Mouse (Mus musculus): ENCODE measurements around the gene Pgbd5. TPM values are rescaled to one million over a fixed set of nuclear protein-coding genes. Genes with fewer than 3 reads are reported as not detected.

Pgbd5 gene
- polyA plus RNA-seq, 1 experiment from 2014 or later = 1.7 TPM

- H3K9ac ChIP-seq (ENCODE audit: low read depth, low read length) = no peak overlapping the region
Measured at GRCm38 (mm10) chr8:124397321-124398065, 42.0 kb downstream of the Pgbd5 start.

GRCm38 (mm10) chr8:124396531-124396930 lies 42.9 kb downstream of the Pgbd5 start:
- Histone ChIP-seq H3K36me3 (ENCODE audit: control insufficient read depth, insufficient read depth, low read length) (no peaks in the 10 kb centered on the region), H3K9me3 (ENCODE audit: control insufficient read depth, low read length) (no peaks in the 10 kb centered on the region), H3K4me2 (ENCODE audit: low read depth, low read length) (no peak overlapping the region), H3K4me3 (ENCODE audit: low read length) (no peak overlapping the region), H3K9ac (ENCODE audit: low read depth, low read length) (no peak overlapping the region), H3K27ac (ENCODE audit: low read length) (no peak overlapping the region), H3K4me1 (ENCODE audit: control insufficient read depth, insufficient read depth, low read length) (peaks cover 25% of the 10 kb centered on the region), H3K27me3 (replicated peaks; ENCODE audit: control insufficient read depth, insufficient read depth, low read length) (no peaks in the 10 kb centered on the region)
- 83% methylated on average over 2 of the region's 2 CpGs for WGBS
- no peak for ATAC-seq

More at GRCm38 (mm10) chr8:124397321-124398065, 42.0 kb downstream of the Pgbd5 start:
- 61% methylated on average over 11 of the region's 11 CpGs for WGBS
- Histone ChIP-seq H3K27me3 (replicated peaks; ENCODE audit: control insufficient read depth, insufficient read depth, low read length) (no peaks in the 10 kb centered on the region), H3K27ac (ENCODE audit: low read length) (no peak overlapping the region), H3K4me3 (ENCODE audit: low read length) (no peak overlapping the region), H3K4me2 (ENCODE audit: low read depth, low read length) (no peak overlapping the region), H3K4me1 (ENCODE audit: control insufficient read depth, insufficient read depth, low read length) (peaks cover 25% of the 10 kb centered on the region), H3K9me3 (ENCODE audit: control insufficient read depth, low read length) (no peaks in the 10 kb centered on the region), H3K36me3 (ENCODE audit: control insufficient read depth, insufficient read depth, low read length) (no peaks in the 10 kb centered on the region)
- no peak for ATAC-seq

- Histone ChIP-seq H3K4me1 (ENCODE audit: control insufficient read depth, insufficient read depth, low read length) (peaks cover 25% of the 10 kb centered on the region), H3K4me3 (ENCODE audit: low read length) (no peak overlapping the region), H3K9ac (ENCODE audit: low read depth, low read length) (no peak overlapping the region), H3K4me2 (ENCODE audit: low read depth, low read length) (no peak overlapping the region), H3K9me3 (ENCODE audit: control insufficient read depth, low read length) (no peaks in the 10 kb centered on the region; the same call in 1 of the 2 replicates), H3K27me3 (replicated peaks; ENCODE audit: control insufficient read depth, insufficient read depth, low read length) (no peaks in the 10 kb centered on the region), H3K36me3 (ENCODE audit: control insufficient read depth, insufficient read depth, low read length) (no peaks in the 10 kb centered on the region), H3K27ac (ENCODE audit: low read length) (peak overlapping the region; percentile 84; the same call in 1 of the 2 replicates)
- no peak for ATAC-seq
- whole genome bisulfite sequencing = 47% methylated on average over 7 of the region's 7 CpGs
Measured at GRCm38 (mm10) chr8:124395392-124395791, 44.1 kb downstream of the Pgbd5 start.

- Histone ChIP-seq H3K9ac (ENCODE audit: low read depth, low read length) (no peak overlapping the region), H3K4me2 (ENCODE audit: low read depth, low read length) (no peak overlapping the region; the same call in 1 of the 2 replicates), H3K27me3 (replicated peaks; ENCODE audit: control insufficient read depth, insufficient read depth, low read length) (no peaks in the 10 kb centered on the region), H3K4me3 (ENCODE audit: low read length) (no peak overlapping the region), H3K27ac (ENCODE audit: low read length) (peak overlapping the region; percentile 84), H3K9me3 (ENCODE audit: control insufficient read depth, low read length) (no peaks in the 10 kb centered on the region; the same call in 1 of the 2 replicates), H3K36me3 (ENCODE audit: control insufficient read depth, insufficient read depth, low read length) (no peaks in the 10 kb centered on the region), H3K4me1 (ENCODE audit: control insufficient read depth, insufficient read depth, low read length) (peaks cover 25% of the 10 kb centered on the region)
- 59% methylated on average over 7 of the region's 7 CpGs for WGBS
- no peak for ATAC-seq
Measured at GRCm38 (mm10) chr8:124394951-124395350, 44.5 kb downstream of the Pgbd5 start.

- Histone ChIP-seq H3K4me3 (ENCODE audit: low read length) (no peak overlapping the region), H3K4me1 (ENCODE audit: control insufficient read depth, insufficient read depth, low read length) (peaks cover 16% of the 10 kb centered on the region), H3K9ac (ENCODE audit: low read depth, low read length) (no peak overlapping the region), H3K9me3 (ENCODE audit: control insufficient read depth, low read length) (no peaks in the 10 kb centered on the region; the same call in 1 of the 2 replicates), H3K27me3 (replicated peaks; ENCODE audit: control insufficient read depth, insufficient read depth, low read length) (no peaks in the 10 kb centered on the region), H3K36me3 (ENCODE audit: control insufficient read depth, insufficient read depth, low read length) (no peaks in the 10 kb centered on the region), H3K27ac (ENCODE audit: low read length) (peak overlapping the region; percentile 1; the same call in 1 of the 2 replicates), H3K4me2 (ENCODE audit: low read depth, low read length) (no peak overlapping the region)
- 80% methylated on average over 4 of the region's 4 CpGs for WGBS
- ATAC-seq = no peak
Measured at GRCm38 (mm10) chr8:124393927-124394326, 45.5 kb downstream of the Pgbd5 start.

- H3K27me3 ChIP-seq (replicated peaks; ENCODE audit: control insufficient read depth, insufficient read depth, low read length) = no peaks in the 10 kb centered on the region
- H3K9ac ChIP-seq (ENCODE audit: low read depth, low read length) = no peak overlapping the region
- H3K27ac ChIP-seq (ENCODE audit: low read length) = peak overlapping the region; percentile 66
- H3K36me3 ChIP-seq (ENCODE audit: control insufficient read depth, insufficient read depth, low read length) = no peaks in the 10 kb centered on the region
- peaks cover 16% of the 10 kb centered on the region for H3K4me1 ChIP-seq (ENCODE audit: control insufficient read depth, insufficient read depth, low read length)
- H3K9me3 ChIP-seq (ENCODE audit: control insufficient read depth, low read length) = no peaks in the 10 kb centered on the region; the same call in 1 of the 2 replicates
- no peak overlapping the region for H3K4me3 ChIP-seq (ENCODE audit: low read length)
- H3K4me2 ChIP-seq (ENCODE audit: low read depth, low read length) = no peak overlapping the region
- 64% methylated on average over 5 of the region's 5 CpGs for WGBS
- no peak for ATAC-seq
Measured at GRCm38 (mm10) chr8:124393013-124393412, 46.4 kb downstream of the Pgbd5 start.

- peak overlapping the region; percentile 66 for H3K27ac ChIP-seq (ENCODE audit: low read length)
- H3K4me3 ChIP-seq (ENCODE audit: low read length) = no peak overlapping the region
- no peak overlapping the region for H3K9ac ChIP-seq (ENCODE audit: low read depth, low read length)
- H3K9me3 ChIP-seq (ENCODE audit: control insufficient read depth, low read length) = no peaks in the 10 kb centered on the region; the same call in 1 of the 2 replicates
- H3K4me2 ChIP-seq (ENCODE audit: low read depth, low read length) = no peak overlapping the region
- H3K36me3 ChIP-seq (ENCODE audit: control insufficient read depth, insufficient read depth, low read length) = no peaks in the 10 kb centered on the region
- ATAC-seq = peak; percentile 67
- 43% methylated on average over 10 of the region's 10 CpGs for WGBS
- peaks cover 14% of the 10 kb centered on the region for H3K4me1 ChIP-seq (ENCODE audit: control insufficient read depth, insufficient read depth, low read length)
- H3K27me3 ChIP-seq (replicated peaks; ENCODE audit: control insufficient read depth, insufficient read depth, low read length) = no peaks in the 10 kb centered on the region
Measured at GRCm38 (mm10) chr8:124392271-124393012, 47.0 kb downstream of the Pgbd5 start.

GRCm38 (mm10) chr8:124391191-124391590 lies 48.3 kb downstream of the Pgbd5 start:
- no peak for ATAC-seq
- Histone ChIP-seq H3K4me1 (ENCODE audit: control insufficient read depth, insufficient read depth, low read length) (peaks cover 11% of the 10 kb centered on the region; the same call in 1 of the 2 replicates), H3K9me3 (ENCODE audit: control insufficient read depth, low read length) (no peaks in the 10 kb centered on the region; the same call in 1 of the 2 replicates), H3K36me3 (ENCODE audit: control insufficient read depth, insufficient read depth, low read length) (no peaks in the 10 kb centered on the region), H3K4me3 (ENCODE audit: low read length) (no peak overlapping the region), H3K9ac (ENCODE audit: low read depth, low read length) (no peak overlapping the region), H3K27ac (ENCODE audit: low read length) (no peak overlapping the region), H3K27me3 (replicated peaks; ENCODE audit: control insufficient read depth, insufficient read depth, low read length) (no peaks in the 10 kb centered on the region), H3K4me2 (ENCODE audit: low read depth, low read length) (no peak overlapping the region)
- WGBS = 86% methylated on average over 7 of the region's 7 CpGs

GRCm38 (mm10) chr8:124389495-124389894 lies 50.0 kb downstream of the Pgbd5 start:
- Histone ChIP-seq H3K36me3 (ENCODE audit: control insufficient read depth, insufficient read depth, low read length) (no peaks in the 10 kb centered on the region), H3K27me3 (replicated peaks; ENCODE audit: control insufficient read depth, insufficient read depth, low read length) (no peaks in the 10 kb centered on the region), H3K4me1 (ENCODE audit: control insufficient read depth, insufficient read depth, low read length) (peaks cover 8% of the 10 kb centered on the region; the same call in 1 of the 2 replicates), H3K9ac (ENCODE audit: low read depth, low read length) (no peak overlapping the region), H3K4me3 (ENCODE audit: low read length) (no peak overlapping the region), H3K27ac (ENCODE audit: low read length) (no peak overlapping the region), H3K4me2 (ENCODE audit: low read depth, low read length) (no peak overlapping the region), H3K9me3 (ENCODE audit: control insufficient read depth, low read length) (no peaks in the 10 kb centered on the region; the same call in 1 of the 2 replicates)
- 87% methylated on average over 11 of the region's 11 CpGs for WGBS
- no peak for ATAC-seq

Measured in intestine, embryonic 16.5 days (tissue).